Mouse (Mus musculus) cortical plate, adult 2 months (tissue): ENCODE results near the gene Pld5. TPM values are rescaled to one million over a fixed set of nuclear protein-coding genes. Genes with fewer than 3 reads are reported as not detected.

ENCODE experiments used
- H3K27ac ChIP-seq: fragments of 200-500 bp; 2 replicates; pipeline ENCODE4 v1.5.1; 2012; ENCODE audit warnings: low read length, control low read depth, inconsistent platforms; ENCODE audit not compliant: insufficient read depth
- H3K4me1 ChIP-seq: fragments of 200-500 bp; 2 replicates; pipeline ENCODE4 v1.6.1; 2011; ENCODE audit warnings: low read length; ENCODE audit not compliant: control insufficient read depth, insufficient read depth
- H3K4me3 ChIP-seq: fragments of 200-500 bp; 2 replicates; pipeline ENCODE4 v1.5.1; 2011; ENCODE audit warnings: mild to moderate bottlenecking, low read length, control low read depth; ENCODE audit not compliant: insufficient read depth
- CTCF ChIP-seq: fragments of 200-500 bp; IDR thresholded peaks from 2 replicates; pipeline ENCODE4 v1.5.1; 2011; ENCODE audit warnings: mild to moderate bottlenecking, control low read depth, low read length; ENCODE audit not compliant: insufficient read depth; ENCODE audit errors: extremely low read depth
- POLR2A ChIP-seq: fragments of 200-500 bp; IDR thresholded peaks from 2 replicates; pipeline ENCODE4 v1.6.1; 2011; ENCODE audit warnings: mild to moderate bottlenecking, low read length, control low read depth; ENCODE audit not compliant: insufficient read depth; ENCODE audit errors: extremely low read depth
- polyA plus RNA-seq: library from polyadenylated mRNA; depleted of rRNA; stranded (reverse); fragments of >200 nt; gene quantifications from 2 replicates; pipeline ENCODE4 v1.2.3, GENCODE M21; 2012

Pld5 gene
- polyA plus RNA-seq, 1 experiment: 4.0 TPM

DNA sequence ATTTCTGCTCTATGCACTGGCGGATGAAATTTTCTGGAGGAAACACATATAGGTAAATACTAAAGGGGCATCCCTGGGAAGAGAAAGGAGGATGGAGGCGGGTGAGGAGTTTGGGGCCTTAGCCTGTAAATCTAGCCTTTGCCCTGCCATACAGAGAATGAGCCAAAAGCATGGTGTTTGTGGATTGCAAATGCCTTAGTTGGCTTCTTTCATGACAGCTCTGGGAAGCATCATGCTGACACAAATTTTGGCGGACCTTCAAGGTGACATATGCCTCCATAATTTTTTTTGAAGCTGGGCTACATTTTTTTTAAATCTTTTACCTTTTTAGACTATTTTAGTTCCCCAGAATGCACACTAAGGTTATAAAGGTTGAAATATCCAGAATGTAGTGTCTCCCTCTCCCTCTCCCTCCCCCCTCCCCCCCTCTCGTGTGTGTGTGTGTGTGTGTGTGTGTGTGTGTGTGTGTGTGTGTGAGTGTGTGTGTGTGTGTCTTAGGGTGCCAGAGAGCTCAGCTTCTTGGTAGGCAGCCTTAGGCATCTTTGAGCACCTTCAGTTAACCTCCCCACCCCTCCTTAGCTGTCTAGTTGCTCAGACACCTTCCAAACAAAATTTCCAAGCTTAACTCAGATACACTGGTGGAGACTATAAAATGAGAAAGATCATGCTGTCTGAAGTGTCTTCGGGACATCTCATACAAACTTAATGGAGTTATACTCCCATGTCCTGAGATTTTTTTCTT, 307.9 kb downstream of the Pld5 start:
- Histone ChIP-seq H3K27ac (no peak overlapping the region), H3K4me1 (no peaks in the 10 kb centered on the region; the same call in 1 of the 2 replicates), H3K4me3 (no peak overlapping the region)
- TF ChIP-seq CTCF (no peak), POLR2A (no peak)

DNA sequence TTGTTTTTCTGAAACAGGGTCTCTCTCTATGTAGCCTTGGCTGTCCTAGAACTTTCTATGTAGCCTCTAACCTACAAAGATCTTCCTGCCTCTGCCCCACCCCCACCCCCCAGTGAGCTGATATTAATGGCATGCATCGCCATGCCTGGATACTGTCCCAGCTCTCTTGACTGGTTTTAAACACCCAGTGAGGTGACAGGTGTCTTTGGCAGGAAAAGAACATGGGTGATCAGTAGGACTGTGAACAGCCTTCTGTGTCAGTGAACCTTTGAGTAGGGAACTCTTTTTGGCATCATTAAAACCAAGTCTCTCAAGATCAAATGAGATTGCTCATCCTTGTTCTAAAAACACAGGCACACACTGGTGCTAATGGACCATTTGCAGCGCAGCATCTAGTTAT, 313.3 kb downstream of the Pld5 start:
- TF ChIP-seq POLR2A (no peak), CTCF (no peak)
- no peaks in the 10 kb centered on the region for H3K4me1 ChIP-seq
- H3K27ac ChIP-seq: no peak overlapping the region
- H3K4me3 ChIP-seq: no peak overlapping the region

- Histone ChIP-seq H3K4me1 (no peaks in the 10 kb centered on the region), H3K27ac (no peak overlapping the region), H3K4me3 (no peak overlapping the region)
- no peak for TF ChIP-seq CTCF
- no peak for TF ChIP-seq POLR2A
Observed at GRCm38 (mm10) chr1:175950851-175951250, 324.3 kb downstream of the Pld5 start.

GRCm38 (mm10) chr1:175950421-175950820, 324.7 kb downstream of the Pld5 start:
- no peaks in the 10 kb centered on the region for H3K4me1 ChIP-seq
- no peak for TF ChIP-seq POLR2A
- H3K27ac ChIP-seq: no peak overlapping the region
- H3K4me3 ChIP-seq: no peak overlapping the region

- Histone ChIP-seq H3K4me1 (no peaks in the 10 kb centered on the region), H3K4me3 (no peak overlapping the region), H3K27ac (no peak overlapping the region)
- TF ChIP-seq CTCF (no peak), POLR2A (no peak)
Observed at GRCm38 (mm10) chr1:175946718-175947315, 328.3 kb downstream of the Pld5 start.

DNA sequence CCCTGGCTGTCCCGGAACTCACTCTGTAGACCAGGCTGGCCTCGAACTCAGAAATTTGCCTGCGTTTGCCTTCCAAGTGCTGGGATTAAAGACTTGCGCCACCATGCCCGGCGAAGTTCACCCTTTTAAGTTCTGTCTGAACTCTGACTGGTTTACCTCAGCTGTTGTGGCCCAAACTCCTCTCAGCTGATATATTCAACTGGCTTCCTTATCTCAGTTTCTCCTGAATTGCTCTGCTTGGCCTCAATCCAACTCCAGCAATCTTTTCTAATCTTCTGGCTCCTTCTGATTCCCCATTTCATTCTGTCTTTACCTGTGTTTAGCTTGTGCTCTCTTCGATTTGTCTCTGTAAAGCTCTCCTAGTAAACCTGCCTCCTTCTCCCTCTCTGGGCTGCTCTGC, 331.9 kb downstream of the Pld5 start:
- no peaks in the 10 kb centered on the region for H3K4me1 ChIP-seq
- H3K27ac ChIP-seq: no peak overlapping the region
- no peak for TF ChIP-seq POLR2A
- no peak for TF ChIP-seq CTCF
- no peak overlapping the region for H3K4me3 ChIP-seq

- H3K4me1 ChIP-seq: no peaks in the 10 kb centered on the region
- TF ChIP-seq POLR2A: no peak
- TF ChIP-seq CTCF: no peak
- H3K27ac ChIP-seq: no peak overlapping the region
- H3K4me3 ChIP-seq: no peak overlapping the region
Observed at GRCm38 (mm10) chr1:175938731-175939130, 336.4 kb downstream of the Pld5 start.

- TF ChIP-seq POLR2A (no peak), CTCF (peak; percentile 84)
- H3K4me3 ChIP-seq: no peak overlapping the region
- H3K27ac ChIP-seq: no peak overlapping the region
- H3K4me1 ChIP-seq: no peaks in the 10 kb centered on the region
Observed at GRCm38 (mm10) chr1:175936282-175936737, 338.8 kb downstream of the Pld5 start.

GRCm38 (mm10) chr1:175931391-175931790, 343.7 kb downstream of the Pld5 start:
- no peak overlapping the region for H3K27ac ChIP-seq
- H3K4me3 ChIP-seq: no peak overlapping the region
- TF ChIP-seq CTCF (no peak), POLR2A (no peak)
- no peaks in the 10 kb centered on the region for H3K4me1 ChIP-seq
